Mouse (Mus musculus) inflammation-experienced regulatory T-cells, adult 6 months (primary cell): Measurements from ENCODE around the gene Eid2. TPM values are rescaled to one million over a fixed set of nuclear protein-coding genes. Genes with fewer than 3 reads are reported as not detected.
"Not testable (repeated sequence)": the region's sequence is repeated elsewhere in the genome, so short reads cannot be mapped to it uniquely, and the experiment has no call there.

Experiments used
- ATAC-seq: one replicate; pipeline ENCODE4 v1.8.0; 2017
- polyA plus RNA-seq, 3 experiments: library from polyadenylated mRNA; unstranded; fragments of 100-300 nt; shearing (Covaris generic); gene quantifications; one replicate each; pipeline ENCODE4 v1.2.1; 2017

Gene Eid2
- polyA plus RNA-seq = under 1 TPM; 0.25 to 0.84 (median 0.81) TPM

DNA sequence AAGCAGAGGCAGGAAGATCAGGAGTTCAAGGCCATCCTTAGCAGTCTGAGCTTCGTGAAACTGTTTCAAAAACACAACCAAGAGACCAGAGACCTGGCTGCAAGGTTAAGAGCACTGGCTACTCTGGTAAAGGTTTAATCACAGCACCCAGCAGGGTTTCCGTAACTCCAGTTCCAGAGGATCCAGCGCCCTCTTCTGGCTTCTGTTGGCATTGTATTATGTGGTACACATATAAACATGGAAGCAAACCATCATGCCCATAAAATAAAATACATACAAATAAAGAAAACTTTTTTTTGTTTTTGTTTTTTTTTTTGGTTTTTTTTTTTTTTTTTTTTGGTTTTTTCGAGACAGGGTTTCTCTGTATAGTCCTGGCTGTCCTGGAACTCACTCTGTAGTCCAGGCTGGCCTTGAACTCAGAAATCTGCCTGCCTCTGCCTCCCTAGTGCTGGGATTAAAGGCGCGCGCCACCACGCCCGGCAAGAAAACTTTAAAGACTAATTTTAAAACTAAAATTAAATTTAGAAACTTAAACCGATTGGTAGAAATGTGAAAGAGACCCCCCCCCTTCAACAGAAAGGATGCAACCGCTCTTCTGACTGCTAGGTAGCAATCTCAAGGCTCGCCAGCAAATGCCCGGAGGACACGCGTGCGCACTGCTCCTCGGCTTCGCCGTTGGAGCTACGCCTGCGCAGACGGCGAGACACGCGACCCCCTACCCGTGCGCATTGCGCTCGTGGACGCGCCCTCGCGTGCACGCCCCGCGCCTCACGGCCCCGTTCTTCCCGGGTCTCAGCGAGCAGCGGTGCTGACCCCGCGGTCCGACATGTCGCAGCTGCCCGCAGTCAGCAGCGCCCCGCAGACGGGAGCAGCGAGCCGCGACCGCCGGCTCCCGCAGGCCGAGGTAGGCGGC is at the start of gene Eid2:
Gene Eid2 (plus strand): TSS at position 753 of the 913 bp plus-strand sequence.
- ATAC-seq = peak; percentile 61

DNA sequence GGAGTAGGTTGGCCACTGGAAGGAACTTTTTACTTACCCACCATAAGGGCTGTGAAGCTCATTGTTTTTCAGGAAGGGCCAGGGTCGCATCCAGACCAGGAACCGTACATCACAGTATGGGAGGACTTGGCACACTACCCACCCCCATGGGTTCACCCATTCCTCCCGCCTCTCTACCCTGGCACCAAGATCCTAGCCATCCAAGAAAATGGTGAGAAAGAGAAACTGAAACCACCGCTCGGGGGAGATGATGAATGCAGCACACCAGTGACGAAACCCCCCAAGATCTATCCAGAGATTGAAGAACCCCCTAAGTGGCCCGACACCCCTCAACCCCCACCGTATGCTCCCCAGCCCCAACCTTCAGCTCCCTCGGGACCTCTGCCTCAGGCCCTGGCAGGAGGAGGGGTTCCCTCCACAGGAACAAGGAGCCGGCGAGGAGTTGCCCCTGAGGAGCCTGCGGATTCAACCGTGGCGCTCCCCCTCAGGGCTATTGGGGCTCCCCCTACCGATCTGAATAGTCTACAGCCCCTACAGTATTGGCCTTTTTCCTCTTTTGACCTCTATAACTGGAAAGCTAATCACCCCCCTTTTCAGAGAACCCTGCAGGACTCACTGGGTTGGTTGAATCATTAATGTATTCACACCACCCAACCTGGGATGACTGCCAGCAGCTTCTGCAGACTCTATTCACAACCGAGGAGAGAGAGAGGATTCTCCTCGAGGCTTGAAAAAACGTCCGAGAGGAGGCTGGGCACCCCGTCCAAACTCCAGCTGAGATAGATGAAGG is 48.5 kb upstream of the Eid2 start:
- ATAC-seq = not testable (repeated sequence)

DNA sequence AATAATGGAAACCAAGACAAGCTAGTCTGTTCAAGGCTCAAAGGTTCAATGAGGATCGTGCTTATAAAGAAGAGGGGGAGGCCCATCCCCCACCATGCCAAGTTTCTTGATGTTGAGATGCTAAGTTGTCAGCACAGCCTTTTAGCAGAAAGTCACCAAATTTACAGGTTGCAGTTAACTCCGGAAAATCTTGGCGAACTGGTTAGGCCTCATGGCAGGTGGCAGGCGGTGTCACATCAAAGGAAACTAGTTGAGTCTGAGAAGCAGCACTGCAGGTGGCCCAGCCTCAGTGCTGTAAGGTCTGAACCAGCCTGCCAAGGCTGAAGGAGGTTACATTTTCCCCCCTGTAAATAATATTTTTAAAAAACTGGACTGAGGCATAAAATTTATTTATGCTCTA is 40.8 kb upstream of the Eid2 start:
- not testable (repeated sequence) for ATAC-seq

DNA sequence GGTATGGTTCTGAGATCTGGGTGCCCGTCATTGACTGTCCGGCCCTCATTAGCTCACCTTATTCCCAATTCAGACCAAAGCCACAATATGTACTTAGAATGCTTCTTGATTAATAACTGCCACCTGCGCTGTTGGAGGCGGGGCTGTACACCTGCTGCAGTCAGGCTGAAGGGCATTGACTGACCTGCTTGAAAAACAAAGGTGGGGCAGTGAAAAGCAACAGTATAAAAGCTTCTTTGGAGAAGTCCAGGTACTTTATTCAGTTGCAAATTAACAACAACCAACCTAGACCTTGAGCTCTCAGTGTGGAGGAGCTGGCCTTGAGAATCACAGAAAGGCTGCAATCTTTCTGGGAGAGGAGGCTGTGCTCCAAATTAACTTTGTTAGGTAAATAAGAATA is 40.3 kb upstream of the Eid2 start:
- not testable (repeated sequence) for ATAC-seq

DNA sequence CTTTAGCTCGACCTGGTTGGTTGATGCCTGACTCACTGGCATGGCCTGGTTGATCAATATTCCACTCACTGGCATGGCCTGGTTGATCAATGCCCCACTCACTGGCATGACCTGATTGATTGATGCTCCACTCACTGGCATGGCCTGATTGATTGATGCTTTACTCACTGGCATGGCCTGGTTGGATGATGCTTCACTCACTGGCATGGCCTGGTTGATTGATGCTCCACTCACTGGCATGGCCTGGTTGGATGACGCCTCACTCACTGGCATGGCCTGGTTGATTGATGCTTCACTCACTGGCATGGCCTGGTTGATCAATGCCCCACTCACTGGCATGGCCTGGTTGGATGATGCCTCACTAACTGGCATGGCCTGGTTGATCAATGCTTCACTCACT is 23.7 kb upstream of the Eid2 start:
- ATAC-seq = not testable (repeated sequence)

DNA sequence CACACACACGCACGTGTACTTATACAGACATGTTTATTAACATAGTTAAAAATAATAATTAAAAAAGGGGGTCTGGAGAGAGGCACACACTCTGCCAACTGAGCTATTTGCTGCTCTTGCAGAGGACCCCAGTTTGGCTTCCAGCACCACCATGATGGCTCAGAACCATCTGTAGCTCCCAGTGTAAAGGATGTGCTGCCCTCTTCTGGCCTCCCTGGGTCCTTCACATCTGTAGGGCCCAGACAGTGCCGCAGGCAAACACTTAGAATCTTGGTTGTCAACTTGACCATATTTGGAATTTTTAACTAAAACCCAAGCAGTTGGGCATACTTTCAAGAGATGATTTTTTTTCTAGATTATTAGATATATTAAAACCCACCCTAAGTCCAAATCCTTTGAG is 18.7 kb upstream of the Eid2 start:
- no peak for ATAC-seq

DNA sequence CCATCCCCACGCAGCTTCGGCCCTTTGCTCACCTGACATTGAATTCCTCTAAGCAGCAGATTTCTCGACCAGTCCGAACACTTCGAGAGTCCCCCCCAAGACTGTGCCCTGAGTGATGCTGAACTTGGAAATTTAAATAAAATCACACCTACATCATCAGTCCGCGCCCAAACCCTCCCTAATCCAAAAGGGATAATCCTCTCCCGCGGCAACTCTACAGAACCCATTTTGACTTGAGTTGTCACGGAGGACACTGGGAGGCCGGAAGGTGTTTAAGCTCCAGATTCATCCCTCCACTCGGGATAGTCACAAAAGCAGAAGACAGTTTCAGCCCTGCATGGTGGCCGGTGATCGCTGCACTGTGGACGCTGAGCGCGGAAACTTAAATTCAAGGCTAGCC is 15.7 kb upstream of the Eid2 start:
- ATAC-seq = no peak

DNA sequence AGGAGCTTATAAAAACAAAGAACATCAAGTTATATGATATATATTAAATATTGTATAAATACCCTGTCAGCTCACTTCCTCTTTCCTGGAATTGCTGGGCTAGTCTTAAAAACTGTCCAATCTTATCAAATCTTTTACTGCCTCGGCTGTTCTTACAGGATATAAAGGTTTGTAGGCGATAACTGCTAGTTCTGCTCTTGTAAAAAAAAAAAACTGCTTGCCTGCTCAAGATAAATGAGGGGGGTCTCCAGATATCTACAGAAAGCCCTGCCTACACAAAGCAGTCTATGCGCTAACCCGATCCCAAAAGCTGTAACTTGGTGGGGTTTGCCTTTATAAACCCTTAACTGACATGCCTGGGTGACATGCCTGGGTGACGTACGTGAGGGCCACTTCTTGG is 13.1 kb upstream of the Eid2 start:
- no peak for ATAC-seq

DNA sequence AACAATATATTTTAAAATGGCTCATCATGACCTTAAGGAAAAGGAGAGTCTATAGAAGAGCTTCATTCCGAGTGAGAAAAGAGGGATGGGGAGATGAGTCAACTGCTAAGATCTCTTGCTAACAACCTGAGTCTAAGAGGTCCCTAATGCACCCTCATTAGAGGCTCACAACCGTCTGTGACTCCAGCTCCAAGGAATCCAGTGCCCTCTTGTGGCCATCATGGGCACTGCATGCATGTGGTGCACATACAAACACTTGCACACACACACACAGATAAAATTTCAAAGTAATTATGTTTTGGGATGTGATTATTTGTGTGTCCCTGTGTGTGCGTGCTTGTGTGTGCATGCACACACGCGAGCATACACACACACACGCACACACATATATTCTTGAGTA is 12.2 kb upstream of the Eid2 start:
- no peak for ATAC-seq

DNA sequence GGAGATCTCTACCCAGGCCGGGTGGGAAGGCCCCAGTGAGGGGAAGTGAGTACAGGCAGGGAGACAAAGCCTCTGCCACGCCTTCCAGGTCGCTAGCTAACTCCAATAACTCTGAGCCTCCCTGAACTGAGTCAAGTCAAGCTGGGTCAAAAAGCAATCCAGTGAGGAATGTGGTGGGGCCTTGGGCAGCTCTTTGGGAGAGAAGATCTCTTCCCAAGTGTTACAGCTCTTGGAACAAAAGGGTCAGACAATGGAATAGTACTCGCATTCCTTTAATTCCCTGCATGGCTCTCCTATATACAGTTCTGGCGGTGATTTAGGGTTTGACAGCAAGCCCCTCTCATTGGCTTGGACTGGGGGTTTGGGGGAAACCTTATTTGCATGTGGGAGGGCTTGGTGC is 4.8 kb upstream of the Eid2 start:
- no peak for ATAC-seq

DNA sequence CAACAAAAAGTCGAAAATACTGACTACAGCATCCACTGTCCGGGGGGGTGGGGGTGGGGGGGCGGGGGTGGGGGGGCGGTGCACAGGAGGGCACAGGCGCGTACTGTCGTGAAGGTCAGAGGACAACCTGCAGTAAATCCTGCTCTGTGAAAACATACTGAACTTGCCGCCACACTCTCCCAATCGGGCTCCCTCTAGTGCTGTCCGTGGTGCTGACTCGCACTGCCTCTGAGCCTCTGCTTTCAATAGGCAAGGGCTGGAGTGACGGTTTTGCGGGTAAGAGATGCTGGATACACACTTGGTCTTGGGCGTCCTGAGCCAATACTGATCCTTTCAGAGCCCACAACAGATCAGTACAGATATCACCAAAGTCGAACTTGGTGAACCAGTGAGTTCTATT is 3.9 kb upstream of the Eid2 start:
- ATAC-seq = no peak

DNA sequence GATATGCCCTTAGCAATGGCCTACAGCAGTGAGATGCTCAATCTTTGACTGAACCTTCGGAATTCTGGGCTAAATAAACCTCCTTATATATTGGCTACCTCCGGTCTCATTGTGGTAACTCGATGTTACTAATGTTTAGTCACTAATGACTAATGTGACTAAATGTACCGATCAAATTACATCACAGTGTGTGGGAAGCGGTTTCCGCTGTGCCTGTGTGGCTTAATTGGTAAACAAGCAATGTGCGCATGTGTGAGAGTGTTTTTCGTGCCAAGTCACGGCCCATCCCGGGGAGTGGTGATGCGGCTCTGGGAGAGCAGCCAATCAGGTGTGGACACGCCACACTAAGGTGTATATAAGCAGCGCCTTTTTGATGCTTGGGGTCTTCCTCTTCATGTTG is 2.3 kb upstream of the Eid2 start:
- ATAC-seq = no peak

DNA sequence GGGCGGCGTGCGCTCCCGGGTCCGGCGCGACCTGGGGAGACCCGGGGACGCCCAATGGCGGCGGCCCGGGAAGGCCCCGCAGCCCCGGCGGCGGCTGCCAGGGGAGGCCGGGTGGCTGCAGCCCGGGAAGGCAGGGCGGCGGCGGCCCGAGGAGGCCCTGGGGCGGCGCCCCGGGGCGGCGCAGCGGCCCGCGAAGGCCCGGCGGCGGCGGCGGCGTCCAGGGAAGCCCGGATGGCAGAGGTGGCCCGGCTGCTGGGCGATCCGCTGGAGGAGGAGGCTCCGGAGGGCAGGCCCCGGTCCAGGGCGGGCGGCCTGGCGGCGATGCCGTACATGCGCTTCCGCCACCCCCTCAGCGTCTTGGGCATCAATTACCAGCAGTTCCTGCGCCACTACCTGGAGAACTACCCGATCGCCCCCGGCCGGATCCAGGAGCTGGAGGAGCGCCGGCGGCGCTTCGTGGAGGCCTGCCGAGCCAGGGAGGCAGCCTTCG is 406 bp downstream of the Eid2 start:
- peak; percentile 38 for ATAC-seq

DNA sequence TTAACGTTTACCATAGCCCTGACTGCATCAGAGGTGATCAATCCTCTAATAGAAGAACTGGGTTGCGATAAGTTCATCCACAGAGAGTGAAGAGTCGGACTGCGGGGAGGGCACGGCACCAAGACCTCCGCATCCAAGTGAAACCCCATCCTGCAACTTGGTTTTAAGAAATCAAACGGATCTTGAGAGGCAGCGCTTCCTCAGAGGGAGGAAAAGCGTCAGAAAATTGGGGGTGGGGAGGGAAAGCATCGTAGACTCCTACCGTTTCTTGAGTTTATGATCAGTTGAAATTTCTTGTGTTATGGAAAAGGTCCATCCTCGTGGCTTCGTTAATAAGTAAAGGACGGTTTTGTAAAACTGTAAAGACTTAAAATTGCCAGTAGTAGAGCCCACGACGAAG is 895 bp downstream of the Eid2 start:
- no peak for ATAC-seq

DNA sequence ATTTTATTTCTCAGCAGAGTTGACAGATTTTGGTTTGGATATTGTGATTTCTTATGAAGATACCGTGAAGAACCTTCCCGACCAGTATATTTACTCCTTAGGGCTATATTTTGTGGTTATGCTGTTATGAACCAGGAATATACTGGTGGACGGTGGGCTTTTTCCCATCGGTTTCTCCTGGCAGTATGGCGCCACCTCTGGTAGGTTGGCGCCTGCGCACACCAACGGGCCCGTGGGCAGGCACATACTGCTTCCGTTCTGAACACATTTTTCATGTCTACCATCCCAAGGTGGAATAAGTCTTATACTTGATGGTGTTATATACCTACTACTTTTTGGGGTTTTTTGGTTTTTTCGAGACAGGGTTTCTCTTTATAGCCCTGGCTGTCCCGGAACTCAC is 1.7 kb downstream of the Eid2 start:
- ATAC-seq = no peak

DNA sequence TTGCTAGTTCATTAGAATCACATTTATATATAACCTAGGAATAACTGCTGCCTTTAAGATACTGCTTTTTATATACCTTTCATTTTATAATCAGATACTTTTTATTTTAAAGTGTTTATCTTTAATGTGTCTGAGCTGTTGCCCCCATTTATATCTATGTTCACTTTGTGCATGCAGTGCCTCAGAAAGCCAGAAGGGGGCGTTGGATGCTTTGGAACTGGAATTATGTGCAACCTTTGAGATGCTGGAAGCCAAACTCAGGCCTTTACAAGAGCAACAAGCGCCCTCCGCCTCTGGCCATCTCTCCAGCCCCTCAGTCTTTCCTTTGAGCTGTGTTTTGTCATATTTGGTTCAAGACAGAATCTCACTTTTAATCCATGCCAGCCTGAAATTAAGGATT is 4.1 kb downstream of the Eid2 start:
- no peak for ATAC-seq

DNA sequence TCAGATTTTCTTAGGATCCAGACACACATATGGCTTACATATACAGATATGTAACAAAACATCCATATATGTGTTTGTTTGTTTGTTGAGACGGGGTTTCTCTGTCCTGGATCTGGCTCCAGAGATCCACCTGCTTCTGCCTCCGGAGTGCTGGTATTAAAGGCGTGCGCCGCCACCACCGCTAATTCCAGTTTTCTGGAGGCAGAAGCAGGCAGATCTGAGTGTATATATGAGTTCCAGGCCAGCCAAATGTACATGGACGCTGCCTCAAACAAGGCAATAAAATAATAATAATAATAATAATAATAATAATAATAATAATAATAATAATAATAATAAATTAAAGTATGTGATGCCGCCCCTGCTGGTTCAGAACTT is 9.5 kb downstream of the Eid2 start:
- ATAC-seq = no peak

DNA sequence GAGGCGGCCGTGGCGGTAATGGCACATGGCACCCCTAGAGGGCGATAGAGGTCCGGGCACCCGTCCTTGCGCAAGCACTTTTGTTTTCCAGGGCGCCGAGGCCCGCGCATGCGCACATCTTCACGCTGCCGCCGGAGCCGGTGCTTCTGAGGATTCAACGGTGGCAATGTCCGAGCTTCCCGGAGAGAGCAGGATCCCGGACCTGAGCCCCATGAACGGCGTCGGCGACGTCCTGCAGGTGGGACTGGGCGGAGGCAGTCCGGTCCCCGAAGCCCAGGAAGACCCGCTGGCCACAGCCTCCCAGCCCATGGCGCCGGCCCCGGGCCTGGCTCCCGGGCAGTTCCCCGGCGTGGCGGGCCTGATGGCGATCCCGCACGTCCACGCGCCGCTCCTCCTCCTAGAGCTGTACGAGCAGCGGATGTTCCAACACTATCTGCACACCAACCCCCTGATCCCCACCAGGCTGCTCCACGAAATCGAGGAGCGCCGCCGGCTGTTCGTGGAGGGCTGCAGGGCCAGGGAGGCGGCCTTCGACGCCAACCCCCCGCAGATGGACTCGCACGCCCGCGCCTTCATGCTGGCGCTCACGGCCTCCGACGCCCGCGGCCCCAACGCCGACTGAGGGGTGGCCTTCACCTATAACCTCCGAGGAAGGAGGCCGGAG is 10.1 kb downstream of the Eid2 start, which contains the start of gene Eid2b:
Gene Eid2b (plus strand): TSS at position 125 of the 664 bp plus-strand sequence.
- ATAC-seq = peak; percentile 90

DNA sequence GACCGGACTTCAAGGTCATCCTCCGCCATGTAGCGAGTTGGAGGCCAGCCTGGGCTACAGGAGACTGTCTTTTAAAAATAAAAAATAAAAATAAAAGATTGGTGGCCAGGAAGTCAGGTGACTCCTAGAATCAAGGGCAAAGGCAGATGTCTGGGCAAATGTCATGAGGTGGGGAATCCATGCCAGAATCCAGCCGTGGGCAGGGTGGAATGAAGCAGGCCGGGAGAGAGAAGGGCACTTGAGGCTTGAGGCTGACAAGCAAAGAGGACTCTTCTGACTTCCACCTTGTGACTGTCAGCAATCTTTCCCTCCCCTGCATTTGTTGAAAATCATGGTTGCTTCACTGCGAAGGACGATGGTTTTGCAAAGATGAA is 10.6 kb downstream of the Eid2 start:
- ATAC-seq = no peak

DNA sequence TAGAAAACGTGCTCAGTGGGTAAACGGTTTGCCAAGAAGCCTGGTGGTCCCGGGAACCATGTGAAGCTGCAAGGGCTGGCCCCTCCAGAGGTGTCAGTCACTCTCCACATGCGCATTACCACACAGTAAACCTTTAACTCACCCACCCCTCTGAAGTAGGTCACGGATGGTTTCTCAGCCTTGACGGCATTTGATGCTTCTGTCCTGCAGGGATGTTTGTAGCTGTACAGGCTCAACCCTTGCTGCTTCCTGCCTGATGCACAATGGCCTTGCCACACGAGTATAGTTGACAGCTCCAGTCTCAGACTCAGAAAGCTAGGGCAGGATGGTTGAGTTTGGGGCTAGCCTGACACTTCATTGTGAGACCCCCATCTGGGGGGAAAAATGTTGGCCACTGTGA is 12.9 kb downstream of the Eid2 start:
- ATAC-seq = no peak

DNA sequence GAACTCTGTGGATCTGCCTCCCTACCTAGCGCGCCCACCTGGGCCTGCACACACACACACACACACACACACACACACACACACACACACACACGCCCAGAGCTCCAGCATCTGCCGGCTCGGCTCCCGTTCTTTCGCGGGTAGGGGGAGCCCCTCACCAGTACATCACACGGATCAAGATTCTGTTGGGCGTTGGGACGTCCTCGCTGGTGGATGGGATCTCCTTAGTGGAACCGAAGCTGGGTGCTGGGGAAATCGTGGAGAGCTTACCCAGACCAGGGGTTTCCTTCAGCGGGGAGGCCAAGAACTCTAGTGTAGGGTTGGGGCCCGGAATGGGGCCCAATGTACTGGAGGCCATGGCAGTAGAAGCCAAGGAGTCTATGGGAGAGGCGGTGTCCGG is 22.5 kb downstream of the Eid2 start:
- no peak for ATAC-seq

DNA sequence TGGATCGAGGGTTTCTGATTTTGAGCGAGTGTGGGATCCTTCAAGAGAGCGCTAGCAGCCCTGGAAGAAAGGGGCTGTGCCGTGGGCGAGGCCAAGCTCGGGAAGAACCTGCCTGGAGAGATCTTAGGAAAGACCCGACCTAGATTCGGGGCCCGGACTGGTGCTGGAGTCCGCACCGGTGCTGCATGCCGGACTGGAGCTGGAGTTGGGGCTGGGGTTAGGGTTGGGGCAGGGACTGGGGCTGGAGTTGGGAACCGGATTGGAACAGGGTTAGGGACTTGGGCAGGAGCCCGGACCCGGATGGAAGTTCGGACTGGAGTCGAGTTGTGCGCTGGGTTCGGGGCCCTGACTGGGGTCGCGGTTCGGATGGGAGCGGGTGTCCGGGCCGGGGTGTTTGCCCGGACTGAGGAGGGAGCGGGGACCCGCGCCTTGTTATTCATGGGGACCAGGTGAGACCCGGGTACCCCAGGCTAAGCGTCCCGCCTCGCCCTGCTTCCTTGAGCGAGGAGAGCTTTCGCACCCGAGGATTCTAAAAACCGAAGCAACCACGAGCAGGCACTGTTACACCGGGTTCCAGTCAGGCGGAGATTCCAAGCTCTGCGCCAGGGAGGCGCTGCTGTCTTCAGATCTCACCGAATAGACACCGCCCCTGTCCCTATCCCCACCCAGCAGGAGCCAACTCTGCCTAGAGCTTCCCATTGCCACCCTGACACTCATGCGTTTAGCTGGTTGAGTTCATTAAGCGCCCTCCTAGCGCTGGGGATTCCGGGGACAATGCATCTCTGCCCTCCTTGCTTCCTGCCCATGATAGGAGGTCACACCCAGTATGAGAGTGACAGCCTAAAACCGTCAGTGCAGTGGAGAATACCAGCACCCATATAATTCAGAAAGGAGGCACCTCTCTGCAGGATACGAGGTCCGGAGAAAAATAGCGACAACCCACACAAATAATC is 23.2 kb downstream of the Eid2 start, which contains the start of gene Selenov:
Gene Selenov (minus strand): TSS at position 549 of the 953 bp plus-strand sequence.
- ATAC-seq = no peak
